Mouse (Mus musculus) heart, embryonic 10.5 days (tissue): Measurements from ENCODE around the gene Eea1. TPM values are rescaled to one million over a fixed set of nuclear protein-coding genes. Genes with fewer than 3 reads are reported as not detected.
A peak's percentile ranks its signal among the peaks of the same experiment; 100 is the strongest.

Experiments used
- DNase-seq: peaks from one replicate; pipeline ENCODE4 v3.0.0-alpha.2; 2017; ENCODE audit warnings: low spot score
- H3K27ac ChIP-seq: fragments of 300-500 bp; sonication (generic); 2 replicates; pipeline ENCODE4 v1.5.1; 2016; ENCODE audit warnings: mild to moderate bottlenecking
- H3K27me3 ChIP-seq: fragments of 300-500 bp; sonication (generic); 2 replicates; pipeline ENCODE4 v1.6.1; 2016; ENCODE audit warnings: mild to moderate bottlenecking; ENCODE audit not compliant: poor library complexity, insufficient read depth, severe bottlenecking
- H3K36me3 ChIP-seq: fragments of 300-500 bp; sonication (generic); 2 replicates; pipeline ENCODE4 v1.6.1; 2016; ENCODE audit warnings: mild to moderate bottlenecking, moderate library complexity
- H3K4me1 ChIP-seq: fragments of 300-500 bp; sonication (generic); 2 replicates; pipeline ENCODE4 v1.6.1; 2016; ENCODE audit warnings: mild to moderate bottlenecking
- H3K4me3 ChIP-seq: fragments of 300-500 bp; sonication (generic); 2 replicates; pipeline ENCODE4 v1.5.1; 2016; ENCODE audit warnings: mild to moderate bottlenecking, moderate library complexity
- H3K9me3 ChIP-seq: fragments of 300-500 bp; sonication (generic); 2 replicates; pipeline ENCODE4 v1.6.1; 2016; ENCODE audit warnings: mild to moderate bottlenecking, moderate library complexity
- WGBS: fragments of 180-500 bp; shearing (Covaris S2); methylation state at CpG from one replicate; pipeline ENCODE4 v1.1.7; 2016; 5-methylcytosine and 5-hydroxymethylcytosine counted together
- polyA plus RNA-seq: library from polyadenylated mRNA; unstranded; fragments of >200 nt; fragmentation: Nextera tagmentation; extraction: Ambion mirVana; gene quantifications from 2 replicates; pipeline ENCODE4 v1.2.1, GENCODE M21; 2016

The Eea1 gene
- 13.2 and 16.8 TPM in 2 replicates for polyA plus RNA-seq

DNA sequence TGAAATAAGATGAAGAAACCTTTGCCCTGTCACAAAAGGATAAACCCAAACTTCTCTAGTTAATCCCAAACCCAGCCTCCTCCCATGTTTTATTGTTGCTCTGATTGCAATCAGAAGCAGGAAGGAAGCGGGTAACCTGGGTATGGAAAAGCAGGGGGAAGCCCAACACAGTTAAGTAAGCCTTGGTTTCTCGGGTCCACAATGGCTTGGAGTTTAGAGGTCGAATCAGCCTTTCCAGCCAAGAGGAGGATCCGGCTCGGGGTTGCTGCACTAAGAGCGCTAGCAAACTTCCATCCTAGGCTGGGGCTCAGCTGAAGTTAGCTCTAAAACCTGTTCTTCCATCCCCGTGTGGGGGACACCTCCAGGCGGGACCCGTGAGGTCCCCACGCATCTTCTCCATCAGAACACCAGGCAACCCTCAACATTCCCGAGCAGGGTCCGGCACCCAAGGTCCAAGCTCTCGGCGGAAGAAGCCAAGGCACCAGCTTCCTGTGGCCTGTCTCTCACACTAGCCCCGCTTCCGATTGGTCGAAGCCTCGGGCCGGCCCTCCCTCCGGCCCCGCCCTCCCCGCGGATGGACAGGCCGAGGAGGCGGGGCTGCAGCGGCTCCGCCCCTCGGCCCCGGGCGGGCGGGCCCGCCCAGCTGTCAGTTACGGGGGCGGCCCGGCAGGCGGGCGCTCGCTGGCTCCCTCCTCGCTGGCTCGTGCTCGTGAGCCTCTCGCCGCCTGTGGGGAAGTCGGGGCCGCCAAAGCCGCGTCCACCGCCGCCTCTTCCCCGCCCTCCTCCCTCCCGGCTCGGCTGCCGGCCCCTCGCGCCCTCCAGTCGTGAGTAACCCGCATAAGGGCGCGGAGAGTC is at the start of gene Eea1:
Gene Eea1 (plus strand): TSS at position 605 of the 855 bp plus-strand sequence.
- Histone ChIP-seq H3K36me3 (0 out of 2 replicates have a peak, but pooled peaks cover 3% of the 10 kb centered on the region), H3K4me3 (peak within 1 kb of the TSS; percentile 90), H3K9me3 (no peaks in the 10 kb centered on the region), H3K27me3 (no peaks in the 10 kb centered on the region), H3K27ac (peak within 1 kb of the TSS; percentile 95), H3K4me1 (peaks cover 11% of the 10 kb centered on the region)
- peak; percentile 97 for DNase-seq
- under 1% methylated on average over 57 of the region's 59 CpGs for WGBS

DNA sequence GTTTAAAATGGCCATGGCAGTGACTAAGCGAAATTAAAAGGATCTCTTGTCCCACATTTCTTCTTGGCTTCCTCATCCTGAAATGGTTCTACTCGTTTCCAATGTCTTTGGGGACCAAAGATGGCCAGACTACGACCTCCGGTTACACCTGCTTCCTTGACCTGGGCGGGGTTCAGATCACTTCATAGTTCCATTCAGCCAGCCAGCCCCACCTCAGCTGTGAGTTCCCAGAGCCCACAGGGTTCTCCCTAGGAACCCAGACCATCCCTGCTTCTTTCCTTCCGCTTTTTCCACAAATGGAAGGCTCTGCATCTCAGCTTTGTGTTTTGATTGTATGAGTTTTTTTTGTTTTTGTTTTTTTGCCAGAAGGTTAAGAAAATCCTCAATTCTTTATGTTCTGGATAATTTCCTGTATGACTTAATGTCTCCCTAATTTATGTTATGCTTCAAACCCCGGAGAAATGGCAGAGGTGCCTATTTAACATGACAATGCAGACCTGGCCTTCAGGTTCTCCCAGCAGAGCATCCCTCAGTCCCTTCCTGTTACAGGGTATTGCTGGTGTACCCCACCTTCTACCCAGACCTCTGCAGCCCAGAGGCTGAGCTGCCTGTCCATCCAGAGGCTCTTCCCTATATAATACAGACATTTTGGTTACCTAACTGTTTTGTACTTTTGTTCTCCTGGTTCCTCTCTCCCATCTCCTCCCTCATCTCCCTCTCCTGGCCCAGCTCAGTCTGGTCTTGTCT is 49.1 kb upstream of the Eea1 start:
- H3K36me3 ChIP-seq, result no peaks in the 10 kb centered on the region
- H3K27me3 ChIP-seq, result no peaks in the 10 kb centered on the region
- no peak overlapping the region for H3K27ac ChIP-seq
- peaks cover 6% of the 10 kb centered on the region; the same call in 1 of the 2 replicates for H3K4me1 ChIP-seq
- DNase-seq, result no peak
- no peaks in the 10 kb centered on the region for H3K9me3 ChIP-seq
- WGBS, result 77% methylated on average over 7 of the region's 7 CpGs
- no peak overlapping the region for H3K4me3 ChIP-seq

DNA sequence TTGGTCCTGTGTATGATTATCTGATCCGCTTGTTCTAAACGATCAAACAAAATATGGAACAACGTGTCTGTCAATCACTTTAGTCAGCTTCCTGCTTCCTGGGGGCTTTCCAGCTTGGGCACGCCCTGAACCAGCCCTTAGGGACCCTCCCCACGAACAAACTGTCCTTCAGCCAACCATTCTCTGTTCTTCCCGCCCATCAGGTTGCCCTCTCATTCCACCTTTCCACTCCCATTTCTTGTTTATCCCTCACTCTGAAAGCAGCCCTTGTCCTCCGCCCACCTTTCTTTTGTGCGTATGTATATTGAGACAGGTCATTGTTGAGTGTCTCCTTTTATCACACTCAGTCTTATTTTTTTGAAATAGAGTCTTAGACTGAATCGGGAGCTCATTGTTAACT is 48.3 kb upstream of the Eea1 start:
- Histone ChIP-seq H3K27me3 (no peaks in the 10 kb centered on the region), H3K4me3 (no peak overlapping the region), H3K9me3 (no peaks in the 10 kb centered on the region), H3K27ac (no peak overlapping the region), H3K36me3 (no peaks in the 10 kb centered on the region), H3K4me1 (peaks cover 6% of the 10 kb centered on the region; the same call in 1 of the 2 replicates)
- WGBS, result 78% methylated on average over 9 of the region's 9 CpGs
- DNase-seq, result no peak

DNA sequence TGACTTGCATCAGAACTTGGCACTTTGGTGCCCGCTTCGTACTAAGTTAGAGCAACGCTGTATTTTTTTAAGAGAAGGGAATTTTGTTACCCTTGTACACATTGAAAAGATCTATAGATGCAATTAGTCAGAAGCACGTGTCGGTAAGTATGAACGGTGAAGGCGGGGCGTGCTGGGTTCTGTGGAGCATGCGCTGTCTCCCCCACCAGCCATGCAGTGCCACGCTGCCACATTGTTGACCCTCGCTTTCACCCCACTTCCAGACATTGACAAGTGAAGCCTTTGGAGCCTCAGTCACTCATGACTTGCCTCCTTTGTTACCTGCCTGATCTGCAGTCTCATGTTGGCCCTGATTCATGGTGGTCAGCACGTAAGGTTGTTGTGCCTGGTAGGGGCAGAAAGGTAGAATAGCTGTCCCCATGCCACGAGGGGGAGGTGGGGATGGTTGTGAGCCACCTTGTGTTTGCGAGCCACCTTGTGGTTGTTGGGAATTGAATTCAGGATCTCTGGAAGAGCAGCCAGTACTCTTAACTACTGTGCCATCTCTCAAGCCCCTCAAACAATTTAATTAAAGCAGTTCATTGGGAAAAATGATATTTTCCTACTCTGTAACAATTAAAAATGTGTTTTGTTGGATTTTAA is 47.0 kb upstream of the Eea1 start:
- 84% methylated on average over 14 of the region's 14 CpGs for WGBS
- H3K4me3 ChIP-seq, result no peak overlapping the region
- DNase-seq, result no peak
- H3K27me3 ChIP-seq, result no peaks in the 10 kb centered on the region
- no peaks in the 10 kb centered on the region for H3K36me3 ChIP-seq
- no peaks in the 10 kb centered on the region for H3K9me3 ChIP-seq
- H3K27ac ChIP-seq, result no peak overlapping the region
- H3K4me1 ChIP-seq, result peaks cover 6% of the 10 kb centered on the region; the same call in 1 of the 2 replicates

DNA sequence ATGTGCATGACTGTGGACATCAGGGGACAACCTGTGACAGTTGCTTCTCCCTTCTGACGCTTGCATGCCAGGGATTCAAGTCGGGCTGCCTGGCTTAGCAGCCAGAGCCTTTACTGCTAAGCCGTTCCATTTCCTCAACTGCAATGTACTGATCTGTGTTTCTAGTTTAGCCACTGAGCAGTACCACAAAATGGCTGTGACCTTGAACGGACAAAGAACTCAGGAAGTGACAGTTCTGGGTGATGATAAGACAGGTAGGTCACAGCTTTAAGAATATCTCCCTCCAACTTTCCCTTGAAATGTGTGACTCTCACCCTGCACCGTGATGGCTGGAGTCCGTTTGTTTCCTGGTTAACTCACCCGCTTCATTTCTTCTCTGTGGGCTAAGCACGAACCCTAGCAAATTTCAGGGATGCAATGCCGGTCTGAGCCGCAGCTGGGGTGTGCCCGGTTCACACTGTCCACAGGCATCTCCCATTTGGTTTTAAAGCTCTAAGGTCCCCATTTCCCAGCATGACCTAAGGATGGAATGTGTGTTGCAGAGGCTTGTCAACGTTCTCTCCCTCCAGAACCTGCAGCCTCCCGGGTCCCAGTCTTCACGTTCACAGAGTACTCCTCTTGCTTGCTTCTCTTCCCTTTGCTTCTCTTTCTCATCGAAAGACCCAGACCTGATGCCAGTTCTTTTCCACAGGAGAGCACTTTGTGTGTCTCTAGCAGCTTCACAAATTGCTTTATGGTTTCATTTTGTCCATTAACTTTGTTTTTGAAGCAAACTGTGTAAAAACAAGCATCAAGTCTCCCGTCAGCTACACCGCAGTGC is 46.2 kb upstream of the Eea1 start:
- H3K4me1 ChIP-seq, result peaks cover 6% of the 10 kb centered on the region; the same call in 1 of the 2 replicates
- H3K4me3 ChIP-seq, result peak overlapping the region; percentile 58
- H3K27ac ChIP-seq, result peak overlapping the region; percentile 65
- WGBS, result 22% methylated on average over 17 of the region's 17 CpGs
- H3K36me3 ChIP-seq, result no peaks in the 10 kb centered on the region
- H3K9me3 ChIP-seq, result no peaks in the 10 kb centered on the region
- peak; percentile 73 for DNase-seq
- no peaks in the 10 kb centered on the region for H3K27me3 ChIP-seq

DNA sequence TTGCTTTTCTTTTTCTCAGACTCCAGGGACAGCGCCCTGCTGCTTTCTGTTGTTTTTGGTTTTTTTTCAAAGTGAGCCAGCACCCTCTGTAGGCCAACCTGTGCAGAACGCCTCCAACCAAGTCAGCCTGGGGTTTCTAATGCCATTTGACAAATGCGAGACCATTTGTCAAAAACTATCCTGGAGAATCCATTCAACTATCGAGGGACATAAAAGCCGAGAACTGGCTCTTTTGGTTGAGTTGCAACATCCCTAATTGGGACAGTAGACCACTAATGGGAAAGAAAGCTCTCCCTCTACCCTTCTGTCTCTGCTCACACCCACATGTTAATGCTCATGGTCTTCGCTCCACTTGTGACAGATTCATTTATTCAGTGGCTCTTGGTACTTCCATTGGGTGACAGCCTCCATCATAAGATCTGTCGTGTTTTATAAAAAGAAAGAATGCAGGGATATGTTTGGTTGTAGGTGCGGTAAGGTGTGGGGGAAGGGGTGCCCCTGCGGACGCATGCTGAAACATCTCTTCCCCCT is 45.5 kb upstream of the Eea1 start:
- Histone ChIP-seq H3K27ac (peak overlapping the region; percentile 65; the same call in 1 of the 2 replicates), H3K27me3 (no peaks in the 10 kb centered on the region), H3K9me3 (no peaks in the 10 kb centered on the region), H3K36me3 (no peaks in the 10 kb centered on the region), H3K4me3 (peak overlapping the region; percentile 58), H3K4me1 (peaks cover 6% of the 10 kb centered on the region; the same call in 1 of the 2 replicates)
- 36% methylated on average over 10 of the region's 10 CpGs for WGBS
- DNase-seq, result peak; percentile 82

DNA sequence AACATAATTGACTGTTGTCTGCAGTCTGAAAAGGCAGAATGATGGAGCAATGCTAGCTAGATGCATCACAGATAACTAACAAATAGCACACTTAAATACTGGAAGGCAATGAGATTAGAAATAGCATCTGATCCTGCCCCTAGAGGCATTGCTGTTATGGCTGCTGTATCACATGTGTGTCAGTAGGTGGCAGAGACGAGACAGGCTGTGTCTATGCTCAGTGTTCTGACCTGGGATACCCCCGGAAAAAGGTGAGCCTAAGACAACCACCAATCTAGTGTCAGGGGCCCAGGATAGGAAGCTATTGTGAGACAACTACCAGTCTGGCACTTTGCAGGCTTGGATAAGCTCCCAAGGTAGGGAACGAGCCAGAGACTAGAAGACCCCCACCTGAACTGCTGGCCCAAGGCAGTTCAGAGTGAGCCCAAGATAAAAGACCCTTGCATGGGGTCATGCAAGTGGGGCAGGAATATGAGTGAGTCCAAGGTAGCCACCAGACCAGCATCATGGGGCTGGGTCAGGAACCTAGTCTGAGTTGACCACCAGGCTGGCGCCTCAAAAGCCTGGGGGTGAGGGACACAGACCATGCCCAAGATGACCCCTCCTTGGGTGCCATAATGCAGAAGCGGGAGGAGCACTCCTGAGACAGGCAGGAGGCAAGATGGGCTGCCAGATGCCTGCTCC is 41.8 kb upstream of the Eea1 start:
- H3K27ac ChIP-seq, result no peak overlapping the region
- H3K27me3 ChIP-seq, result no peaks in the 10 kb centered on the region
- DNase-seq, result no peak
- peaks cover 6% of the 10 kb centered on the region; the same call in 1 of the 2 replicates for H3K4me1 ChIP-seq
- no peaks in the 10 kb centered on the region for H3K9me3 ChIP-seq
- WGBS, result 65% methylated on average over 5 of the region's 5 CpGs
- H3K36me3 ChIP-seq, result no peaks in the 10 kb centered on the region
- no peak overlapping the region for H3K4me3 ChIP-seq

DNA sequence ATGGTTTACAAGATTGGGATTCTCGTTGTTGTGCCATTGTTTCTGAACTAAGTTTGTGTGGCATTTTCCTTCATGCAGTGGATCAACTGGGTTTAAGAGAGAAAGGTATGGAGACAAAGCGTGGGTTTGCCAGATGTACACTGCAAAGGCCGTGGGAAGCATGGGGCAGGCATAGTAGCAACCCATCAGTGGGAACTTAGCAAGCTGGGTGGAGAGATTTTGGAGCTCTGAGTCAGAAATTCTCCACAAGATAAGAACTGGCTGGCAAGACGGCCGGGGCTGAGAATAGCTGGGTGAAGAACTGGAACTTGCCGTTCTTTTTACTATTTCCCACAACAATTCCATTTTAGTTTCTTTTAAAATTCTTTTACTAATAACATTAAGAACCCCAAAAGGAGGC is 35.8 kb upstream of the Eea1 start:
- no peak for DNase-seq
- Histone ChIP-seq H3K27ac (no peak overlapping the region), H3K9me3 (no peaks in the 10 kb centered on the region), H3K27me3 (no peaks in the 10 kb centered on the region), H3K36me3 (no peaks in the 10 kb centered on the region), H3K4me1 (no peaks in the 10 kb centered on the region), H3K4me3 (no peak overlapping the region)
- WGBS, result 57% methylated on average over 6 of the region's 6 CpGs

DNA sequence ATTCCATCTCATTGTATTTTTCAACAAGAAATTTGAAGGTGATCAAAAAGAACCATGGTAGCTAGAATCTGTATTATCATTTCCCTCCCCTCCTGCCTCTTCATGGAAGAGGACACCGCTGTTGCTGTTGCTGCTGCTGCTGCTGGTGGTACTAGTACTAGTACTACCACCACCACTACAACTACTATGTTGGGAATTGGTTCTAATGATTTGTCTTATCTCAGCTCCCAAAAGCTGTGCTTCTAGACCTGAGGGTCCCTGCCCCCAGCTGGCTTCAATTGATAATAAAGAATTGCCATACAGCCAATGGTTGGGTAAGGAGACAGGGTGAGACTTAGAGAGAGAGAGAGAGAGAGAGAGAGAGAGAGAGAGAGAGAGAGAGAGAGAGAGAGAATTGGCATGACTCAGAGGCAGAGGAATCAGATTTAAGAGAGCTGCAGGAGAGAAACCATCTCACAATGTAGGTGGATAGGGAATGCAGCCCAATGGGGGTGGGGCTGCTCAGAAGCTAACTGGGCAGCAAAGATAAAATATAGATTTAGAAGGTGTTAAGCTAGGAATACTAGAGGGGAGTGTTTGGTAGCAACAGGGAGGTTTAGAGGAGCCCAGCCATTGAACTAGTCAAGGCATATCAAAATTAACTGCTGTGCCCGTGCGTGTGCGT is 31.1 kb upstream of the Eea1 start:
- Histone ChIP-seq H3K27me3 (no peaks in the 10 kb centered on the region), H3K4me1 (no peaks in the 10 kb centered on the region), H3K4me3 (no peak overlapping the region), H3K27ac (no peak overlapping the region), H3K36me3 (no peaks in the 10 kb centered on the region), H3K9me3 (no peaks in the 10 kb centered on the region)
- no peak for DNase-seq
- 89% methylated on average over 4 of the region's 4 CpGs for WGBS

DNA sequence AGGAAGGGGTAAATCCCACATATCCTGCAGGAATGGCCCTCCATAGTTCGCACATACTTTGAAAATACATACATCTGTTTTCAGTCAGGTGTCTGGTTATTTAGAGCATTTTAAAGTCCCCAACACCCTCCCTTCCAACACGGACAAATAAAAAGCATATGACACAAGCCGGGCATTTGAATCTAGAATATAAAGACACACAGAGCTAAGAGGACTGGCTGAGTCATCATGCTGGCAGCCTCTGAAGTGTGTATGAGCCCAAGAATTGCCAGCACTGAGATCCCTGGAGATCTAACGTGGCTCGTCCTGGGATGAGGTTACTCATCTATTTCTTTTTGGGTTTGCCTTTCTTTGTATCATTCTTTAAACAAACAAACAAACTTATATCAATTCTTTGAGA is 29.4 kb upstream of the Eea1 start:
- no peak for DNase-seq
- no peak overlapping the region for H3K4me3 ChIP-seq
- 77% methylated on average over 5 of the region's 5 CpGs for WGBS
- H3K27ac ChIP-seq, result no peak overlapping the region
- H3K4me1 ChIP-seq, result no peaks in the 10 kb centered on the region
- no peaks in the 10 kb centered on the region for H3K36me3 ChIP-seq
- H3K9me3 ChIP-seq, result no peaks in the 10 kb centered on the region
- no peaks in the 10 kb centered on the region for H3K27me3 ChIP-seq

DNA sequence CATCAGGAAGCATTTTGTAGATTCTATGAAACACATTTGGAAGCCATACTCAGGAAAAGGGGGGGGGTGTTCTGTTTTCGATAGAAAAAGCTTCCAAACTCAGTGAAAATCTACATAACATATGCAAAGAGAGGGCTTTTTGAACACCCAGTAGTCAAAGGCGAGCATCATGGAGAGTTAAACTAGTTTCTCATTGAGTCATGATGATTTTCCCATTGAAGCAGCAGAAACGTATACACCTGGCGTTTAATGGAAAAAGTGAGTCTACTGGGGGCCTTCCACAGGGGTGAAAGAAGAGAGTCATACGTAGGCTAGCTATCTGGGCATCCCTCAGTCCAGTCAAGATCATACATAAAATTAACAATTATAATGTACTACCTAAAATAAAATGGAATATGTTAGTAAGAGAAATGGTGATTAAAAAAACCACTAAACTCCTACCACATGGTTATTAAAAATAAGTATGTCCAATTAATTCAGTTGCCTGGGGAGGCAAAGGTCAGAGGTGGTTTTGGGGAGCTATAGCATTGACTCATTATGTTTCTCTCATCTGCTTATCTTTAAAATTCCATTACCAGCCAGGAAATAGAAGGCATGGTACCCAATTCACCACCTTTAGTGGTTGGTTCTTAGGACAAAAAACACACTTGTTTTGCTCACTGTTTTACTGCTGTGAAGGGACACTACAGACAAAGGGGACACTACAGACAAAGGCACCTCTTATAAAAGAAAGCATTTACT is 25.8 kb upstream of the Eea1 start:
- DNase-seq, result no peak
- Histone ChIP-seq H3K4me3 (no peak overlapping the region), H3K9me3 (no peaks in the 10 kb centered on the region), H3K36me3 (no peaks in the 10 kb centered on the region), H3K27me3 (no peaks in the 10 kb centered on the region), H3K4me1 (no peaks in the 10 kb centered on the region), H3K27ac (no peak overlapping the region)
- 78% methylated on average over 5 of the region's 5 CpGs for WGBS
